Mouse (Mus musculus) cerebellum, adult 18-20 months (tissue): ENCODE results near the gene Epsti1.
"Not testable (repeated sequence)": the region's sequence is repeated elsewhere in the genome, so short reads cannot be mapped to it uniquely, and the experiment has no call there.

Experiments
- DNase-seq, 2 experiments: peaks; one replicate each; pipeline ENCODE4 v3.0.0; 2021

Gene Epsti1

GRCm38 (mm10) chr14:77904171-77904762 is at the start of gene Epsti1:
TSS of gene Epsti1 (plus strand) at chr14:77904239.
- no peak for DNase-seq

GRCm38 (mm10) chr14:77859894-77860293 is 44.1 kb upstream of the Epsti1 start:
- DNase-seq, result no peak

- no peak for DNase-seq
Measured at GRCm38 (mm10) chr14:77860841-77861560, 43.0 kb upstream of the Epsti1 start.

GRCm38 (mm10) chr14:77864051-77864450 is 40.0 kb upstream of the Epsti1 start:
- no peak for DNase-seq

GRCm38 (mm10) chr14:77864510-77864909 is 39.5 kb upstream of the Epsti1 start:
- no peak for DNase-seq

GRCm38 (mm10) chr14:77867601-77868000 is 36.4 kb upstream of the Epsti1 start:
- no peak for DNase-seq

- no peak for DNase-seq
Measured at GRCm38 (mm10) chr14:77870926-77871325, 33.1 kb upstream of the Epsti1 start.

- DNase-seq, result no peak
Measured at GRCm38 (mm10) chr14:77871380-77871975, 32.6 kb upstream of the Epsti1 start.

- peak; percentile 76 to 92 for DNase-seq
Measured at GRCm38 (mm10) chr14:77874304-77875241, 29.5 kb upstream of the Epsti1 start, which contains the start of gene Dnajc15. TSS of gene Dnajc15 (minus strand) at chr14:77875125.

GRCm38 (mm10) chr14:77876199-77876598 is 27.8 kb upstream of the Epsti1 start:
- DNase-seq, result no peak

- DNase-seq, result not testable (repeated sequence)
Measured at GRCm38 (mm10) chr14:77877876-77878275, 26.2 kb upstream of the Epsti1 start.

- DNase-seq, result no peak
Measured at GRCm38 (mm10) chr14:77881998-77882397, 22.0 kb upstream of the Epsti1 start.

- DNase-seq, result peak; percentile 16 to 17
Measured at GRCm38 (mm10) chr14:77882669-77883068, 21.4 kb upstream of the Epsti1 start.

- DNase-seq, result no peak
Measured at GRCm38 (mm10) chr14:77886376-77886775, 17.7 kb upstream of the Epsti1 start.

- no peak for DNase-seq
Measured at GRCm38 (mm10) chr14:77886941-77887340, 17.1 kb upstream of the Epsti1 start.

GRCm38 (mm10) chr14:77889911-77890310 is 14.1 kb upstream of the Epsti1 start:
- DNase-seq, result no peak

GRCm38 (mm10) chr14:77895951-77896350 is 8.1 kb upstream of the Epsti1 start:
- DNase-seq, result no peak

GRCm38 (mm10) chr14:77902541-77902940 is 1.5 kb upstream of the Epsti1 start:
- DNase-seq, result no peak

GRCm38 (mm10) chr14:77905466-77905865 is 1.4 kb downstream of the Epsti1 start:
- no peak for DNase-seq

- no peak for DNase-seq
Measured at GRCm38 (mm10) chr14:77906586-77906985, 2.5 kb downstream of the Epsti1 start.

GRCm38 (mm10) chr14:77915776-77916175 is 11.7 kb downstream of the Epsti1 start:
- DNase-seq, result no peak

GRCm38 (mm10) chr14:77921641-77922040 is 17.6 kb downstream of the Epsti1 start:
- DNase-seq, result no peak
